Mouse (Mus musculus) ZHBTc4 (cell line): ENCODE data around the gene Olfr1232.

ENCODE experiments used
- DNase-seq: peaks from one replicate; pipeline ENCODE4 v3.0.0-alpha.2; 2011; ENCODE audit warnings: low read depth, low spot score

The Olfr1232 gene

GRCm38 (mm10) chr2:89329575-89329974, at the start of gene Olfr1232:
Gene Olfr1232 (minus strand): TSS chr2:89329675.
- no peak for DNase-seq

- DNase-seq, result no peak
These were observed 35.3 kb upstream of the Olfr1232 start, which contains the start of gene Olfr1234 for GRCm38 (mm10) chr2:89364765-89365164. Gene Olfr1234 (minus strand): TSS chr2:89364865.

DNA sequence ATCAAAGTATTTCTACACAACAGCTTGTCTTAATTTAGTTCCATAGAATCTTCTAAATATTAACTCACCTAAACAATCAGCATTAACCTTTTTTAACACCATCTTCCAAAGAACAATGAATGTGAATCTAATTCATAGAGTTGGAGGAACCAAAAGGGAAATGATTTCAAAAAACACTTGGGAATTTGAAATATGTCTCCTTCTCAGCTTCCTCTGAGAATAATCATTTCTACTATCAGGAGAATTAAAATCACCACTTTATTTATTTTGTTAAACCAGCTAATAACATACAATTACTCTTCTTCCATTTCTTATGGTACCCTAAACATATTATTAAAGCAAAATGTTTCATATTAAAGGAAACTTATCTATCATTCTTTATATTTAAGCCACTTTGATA, 12.8 kb upstream of the Olfr1232 start, which contains the start of gene Olfr1233:
TSS of gene Olfr1233 (minus strand) at position 101 of the 400 bp plus-strand sequence.
- no peak for DNase-seq

GRCm38 (mm10) chr2:89306974-89307373, 22.5 kb downstream of the Olfr1232 start, which contains the start of gene Olfr1231:
Gene Olfr1231 (minus strand): TSS chr2:89307074.
- DNase-seq, result no peak

- no peak for DNase-seq
These were observed 32.3 kb downstream of the Olfr1232 start, which contains the start of gene Olfr1230 for GRCm38 (mm10) chr2:89297168-89297567. Gene Olfr1230 (minus strand): TSS chr2:89297268.

- DNase-seq, result no peak
These were observed 41.6 kb downstream of the Olfr1232 start, which contains the start of gene Olfr1229 for GRCm38 (mm10) chr2:89287914-89288313. Gene Olfr1229 (minus strand): TSS chr2:89288014.
